Mouse (Mus musculus) urinary bladder, postnatal 10 days (tissue): ENCODE results near the gene A230050P20Rik.

Experiments used
- DNase-seq: peaks from one replicate; pipeline ENCODE4 v3.0.0; 2022; ENCODE audit warnings: low spot score

The A230050P20Rik gene

DNA sequence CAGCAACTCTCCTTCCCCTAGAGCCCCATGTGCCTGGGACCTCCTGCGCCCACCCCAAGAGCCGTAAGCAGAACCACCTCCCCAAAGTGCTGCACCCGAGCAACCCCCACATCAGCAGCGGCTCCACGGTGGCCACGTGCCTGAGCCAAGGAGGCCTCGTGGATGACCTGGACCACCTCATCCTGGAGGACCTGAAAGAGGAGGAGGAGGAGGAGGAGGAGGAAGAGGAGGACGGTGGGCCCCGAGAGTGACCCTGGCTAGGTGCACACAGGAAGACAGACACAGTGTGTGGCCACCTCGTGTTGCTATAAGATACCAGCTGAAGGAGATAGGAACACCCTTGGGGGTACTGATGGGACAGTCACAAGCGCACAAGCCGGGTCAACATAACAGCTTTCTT lies 5.1 kb downstream of the A230050P20Rik start:
- no peak for DNase-seq

- no peak for DNase-seq
Observed at GRCm38 (mm10) chr9:20875021-20875790, 6.8 kb downstream of the A230050P20Rik start.

DNA sequence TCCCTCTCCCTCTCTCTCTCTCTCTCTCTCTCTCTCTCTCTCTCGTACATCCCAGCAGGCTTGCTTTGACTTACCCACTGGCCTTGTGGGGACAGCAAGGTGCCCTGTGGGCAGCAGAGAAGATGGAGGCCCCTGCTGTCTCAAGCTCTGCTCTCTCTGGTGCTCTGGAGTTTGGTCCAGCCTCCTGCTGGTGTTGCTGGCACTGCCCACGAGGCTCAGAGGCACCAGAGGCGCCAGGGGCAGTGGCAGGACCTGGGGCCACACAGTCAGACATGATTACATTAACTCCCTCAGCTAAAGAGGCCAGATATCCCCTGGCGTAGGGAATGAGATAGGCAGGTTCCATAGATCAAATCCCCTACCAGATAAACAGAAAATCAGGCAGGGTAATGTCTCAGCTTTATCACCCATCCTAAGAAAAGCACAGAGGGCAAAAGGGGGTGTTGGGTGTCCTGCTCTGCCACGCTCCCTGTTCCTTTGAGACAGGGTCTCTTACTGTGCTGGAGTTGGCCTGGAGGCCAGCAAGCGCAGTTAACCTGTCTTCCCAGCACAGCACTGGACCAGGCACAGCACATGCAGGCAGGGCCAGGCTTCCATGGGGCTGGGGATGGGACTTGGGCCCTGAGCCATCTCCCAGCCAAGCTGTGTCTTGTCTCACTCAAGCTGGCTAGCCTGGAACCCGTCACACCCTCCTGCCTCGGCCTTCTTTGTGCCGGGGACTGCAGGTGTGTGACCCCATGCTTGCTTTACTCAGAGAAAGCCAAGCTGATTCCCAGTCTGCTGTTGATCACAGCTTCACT lies 8.1 kb downstream of the A230050P20Rik start:
- no peak for DNase-seq

- no peak for DNase-seq
Observed at GRCm38 (mm10) chr9:20877118-20878040, 8.9 kb downstream of the A230050P20Rik start.

- peak; percentile 97 for DNase-seq
Observed at GRCm38 (mm10) chr9:20878041-20878709, 9.7 kb downstream of the A230050P20Rik start.

DNA sequence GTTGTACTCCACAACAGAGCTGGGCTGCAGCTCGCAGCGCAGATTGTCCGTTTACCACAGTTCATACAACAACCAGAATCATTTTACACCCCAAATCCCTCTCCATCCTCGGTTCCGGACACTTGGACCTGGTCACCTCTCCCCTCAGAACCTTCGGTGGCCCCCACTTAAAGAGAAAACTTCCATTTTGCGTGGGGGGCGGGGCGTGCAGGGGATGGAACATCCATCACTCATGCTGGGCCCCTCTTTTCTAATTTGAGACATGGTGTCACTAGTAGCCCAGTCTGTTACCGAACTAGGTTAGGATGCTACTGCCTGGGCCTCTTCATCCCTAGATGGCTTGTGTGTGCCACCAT lies 10.2 kb downstream of the A230050P20Rik start:
- DNase-seq: no peak

- no peak for DNase-seq
Observed at GRCm38 (mm10) chr9:20879097-20879792, 10.8 kb downstream of the A230050P20Rik start, which contains the start of gene Angptl6. Gene Angptl6, minus strand, starts transcription at chr9:20879727.

- DNase-seq: no peak
Observed at GRCm38 (mm10) chr9:20886563-20886962, 18.1 kb downstream of the A230050P20Rik start.

GRCm38 (mm10) chr9:20887191-20887590 lies 18.7 kb downstream of the A230050P20Rik start:
- no peak for DNase-seq

GRCm38 (mm10) chr9:20887704-20888385 lies 19.4 kb downstream of the A230050P20Rik start, which contains the start of gene Ppan:
Gene Ppan, plus strand, starts transcription at chr9:20888175.
- peak; percentile 90 for DNase-seq

DNA sequence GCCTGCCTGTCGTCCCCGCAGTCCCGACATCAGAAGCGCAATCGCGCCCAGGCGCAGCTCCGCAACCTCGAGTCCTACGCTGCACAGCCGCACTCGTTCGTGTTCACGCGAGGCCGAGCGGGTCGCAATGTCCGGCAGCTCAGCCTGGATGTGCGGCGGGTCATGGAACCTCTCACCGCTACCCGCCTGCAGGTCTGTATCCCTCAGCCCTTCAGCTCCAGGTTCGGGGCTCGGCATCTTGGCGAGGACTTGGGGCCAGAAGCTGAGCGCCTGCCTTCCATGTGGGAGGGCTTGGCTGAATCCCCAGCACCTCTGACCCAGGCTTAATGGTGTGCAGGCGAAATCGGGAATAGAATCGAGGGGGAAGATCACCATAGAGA lies 19.9 kb downstream of the A230050P20Rik start:
- DNase-seq: no peak

DNA sequence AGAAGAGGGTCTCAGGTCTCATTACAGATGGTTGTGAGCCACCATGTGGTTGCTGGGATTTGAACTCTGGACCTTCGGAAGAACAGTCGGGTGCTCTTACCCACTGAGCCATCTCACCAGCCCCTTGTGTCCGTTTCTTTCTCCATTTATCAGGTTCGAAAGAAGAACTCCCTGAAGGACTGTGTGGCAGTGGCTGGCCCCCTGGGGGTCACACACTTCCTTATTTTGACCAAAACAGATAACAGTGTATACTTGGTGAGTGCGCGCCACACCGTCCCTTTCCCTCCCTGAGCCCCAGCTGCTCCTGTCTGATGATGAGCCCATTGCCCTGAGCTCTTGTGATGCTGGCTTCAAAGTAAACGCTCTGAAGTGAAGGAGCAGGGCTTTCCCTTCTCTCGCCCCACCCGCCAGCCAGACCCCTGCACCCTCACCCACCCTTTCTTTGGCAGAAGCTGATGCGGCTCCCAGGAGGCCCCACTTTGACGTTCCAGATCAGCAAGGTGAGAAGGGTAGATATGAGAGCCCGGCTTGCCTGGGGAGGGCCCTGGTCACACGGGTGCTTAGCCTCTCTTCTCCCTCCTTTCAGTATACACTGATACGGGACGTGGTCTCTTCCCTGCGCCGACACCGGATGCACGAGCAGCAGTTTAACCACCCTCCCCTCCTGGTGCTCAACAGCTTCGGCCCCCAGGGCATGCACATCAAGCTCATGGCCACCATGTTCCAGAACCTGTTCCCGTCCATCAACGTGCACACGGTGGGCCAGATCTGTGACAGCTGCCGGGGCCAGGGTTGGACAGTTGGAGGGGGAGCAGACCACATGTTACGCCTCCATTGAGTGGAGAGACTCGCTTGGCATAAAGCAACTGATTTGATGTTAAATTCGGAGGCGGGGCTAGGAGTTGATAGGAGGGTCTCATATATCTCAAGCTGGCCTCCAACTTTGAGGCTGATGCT lies 21.0 kb downstream of the A230050P20Rik start:
- no peak for DNase-seq

- DNase-seq: no peak
Observed at GRCm38 (mm10) chr9:20890411-20890810, 22.0 kb downstream of the A230050P20Rik start.

DNA sequence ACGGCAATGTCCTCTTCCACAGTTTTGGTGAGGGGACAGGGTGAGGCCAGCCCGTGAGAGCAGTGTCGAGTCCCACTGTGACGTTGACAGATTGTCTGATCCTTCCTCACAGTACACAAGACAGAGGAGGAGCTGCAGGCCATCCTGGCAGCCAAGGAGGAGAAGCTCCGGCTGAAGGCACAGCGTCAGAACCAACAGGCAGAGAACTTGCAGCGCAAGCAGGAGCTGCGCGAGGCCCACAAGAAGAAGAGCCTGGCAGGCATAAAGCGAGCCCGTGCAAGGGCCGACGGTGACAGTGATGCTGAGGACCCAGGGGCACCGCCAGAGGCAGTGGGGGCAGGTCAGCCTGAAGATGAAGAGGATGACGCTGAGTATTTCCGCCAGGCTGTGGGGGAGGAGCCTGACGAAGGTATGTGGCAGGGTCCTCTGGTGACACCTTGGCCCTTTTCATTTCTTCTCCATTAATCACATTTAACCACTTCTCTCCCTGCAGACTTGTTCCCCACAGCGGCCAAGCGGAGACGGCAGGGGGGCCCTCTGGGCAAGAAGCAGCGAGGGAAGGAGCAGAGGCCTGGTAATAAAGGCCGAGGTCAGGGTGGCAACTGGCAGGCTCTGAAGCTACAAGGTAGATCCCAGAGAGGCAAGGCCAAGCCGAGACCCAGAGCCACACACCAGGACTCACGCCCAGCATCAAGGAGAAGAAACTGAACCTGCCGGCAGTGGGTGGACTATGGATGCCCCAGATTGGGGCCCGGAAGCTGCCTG lies 23.1 kb downstream of the A230050P20Rik start:
- DNase-seq: no peak

DNA sequence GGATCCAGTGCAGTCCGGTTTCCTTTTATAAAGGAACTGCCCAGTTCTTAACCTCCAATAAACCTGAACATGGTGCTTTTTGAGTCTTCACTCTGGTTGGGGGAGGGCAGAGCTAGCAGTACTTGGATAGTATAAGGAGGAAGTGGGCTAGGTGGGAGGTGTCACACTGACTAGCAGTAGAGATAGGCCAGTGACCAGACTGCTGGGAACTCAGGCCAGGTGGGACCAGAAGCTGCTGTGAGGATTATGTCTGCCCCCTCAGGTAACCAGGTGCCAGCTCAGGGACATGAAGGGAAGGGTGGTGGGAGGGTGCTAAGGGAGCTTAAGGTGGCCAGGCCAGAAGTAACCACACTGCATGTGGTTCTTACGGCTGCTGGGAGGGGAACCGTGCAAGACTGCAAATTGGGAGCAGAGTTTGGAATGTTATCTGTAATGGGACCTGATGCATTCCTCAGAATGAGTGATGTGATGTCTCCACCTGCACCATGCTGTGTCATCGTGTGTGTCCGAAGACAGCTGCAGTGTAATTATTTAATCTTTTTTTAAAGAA lies 23.7 kb downstream of the A230050P20Rik start:
- DNase-seq: no peak

GRCm38 (mm10) chr9:20893069-20893468 lies 24.6 kb downstream of the A230050P20Rik start:
- no peak for DNase-seq

DNA sequence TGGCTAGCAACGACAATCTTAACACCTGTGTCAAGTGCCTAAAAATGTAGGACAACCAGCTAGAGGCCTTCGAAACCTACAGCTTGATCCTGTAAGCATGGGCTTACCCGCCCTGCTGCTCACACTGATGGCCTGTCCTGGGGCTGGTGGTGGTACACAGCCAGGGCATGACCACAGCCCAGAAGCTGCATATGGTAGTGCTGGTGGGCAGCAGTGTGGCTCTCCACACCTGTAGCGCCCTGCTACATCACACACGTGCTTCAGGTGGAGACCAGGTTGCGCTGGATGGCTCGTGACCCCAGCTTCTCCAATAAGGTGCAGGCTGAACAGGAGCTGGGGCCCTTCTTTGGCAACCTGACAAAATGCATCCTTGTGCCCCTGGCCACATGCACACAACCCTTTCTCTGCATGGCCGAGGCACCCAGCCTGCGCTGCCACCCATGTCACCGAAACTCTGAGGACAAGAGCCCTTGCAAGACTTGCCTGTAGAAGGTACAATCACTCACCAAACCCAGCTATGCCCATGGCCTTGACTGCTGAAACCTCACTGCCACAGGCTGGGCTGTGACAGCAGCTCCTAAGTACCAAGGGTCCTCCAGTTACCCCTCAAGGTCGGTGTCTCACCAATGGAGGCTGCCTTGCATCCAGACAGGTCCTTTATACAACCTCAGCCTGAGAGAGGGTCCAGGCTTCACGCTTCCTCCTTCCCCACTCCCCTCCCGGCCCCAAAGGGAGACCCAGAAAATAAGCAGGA lies 25.3 kb downstream of the A230050P20Rik start:
- no peak for DNase-seq
